Mouse (Mus musculus): Measurements from ENCODE around the gene Gcnt1.

The Gcnt1 gene

DNA sequence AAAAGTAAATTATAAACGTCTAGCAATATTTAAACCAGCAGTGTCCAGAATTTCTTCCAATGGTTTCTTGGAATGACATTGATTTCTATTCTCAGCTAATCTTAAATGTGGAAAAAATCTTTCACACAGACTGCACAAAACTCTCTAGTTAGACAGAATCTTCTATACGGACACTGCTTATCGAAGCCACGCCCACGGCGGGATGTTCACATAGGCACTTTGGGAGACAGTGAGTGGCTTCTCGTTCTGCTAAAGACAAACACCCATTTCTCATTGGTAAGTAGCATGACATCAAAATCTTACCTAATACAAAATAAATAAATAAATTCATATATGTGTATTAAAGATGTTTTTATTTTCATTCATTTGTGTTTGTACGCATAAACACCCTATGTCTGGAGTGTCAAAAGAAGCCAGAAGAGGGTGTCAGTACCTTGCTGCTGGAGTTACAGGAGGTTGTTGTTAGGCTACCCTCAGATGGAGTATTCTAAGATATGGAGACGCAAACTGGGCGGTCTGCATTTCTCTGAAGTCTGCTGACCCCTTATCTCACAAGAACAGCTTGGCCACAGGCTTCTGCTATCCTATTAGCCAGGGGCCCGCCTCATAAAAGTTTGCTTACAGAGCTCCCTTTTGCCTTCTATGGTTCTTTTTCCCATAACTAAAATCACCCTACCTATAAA is 49.5 kb downstream of the Gcnt1 start:
- DNase-seq: no peak

DNA sequence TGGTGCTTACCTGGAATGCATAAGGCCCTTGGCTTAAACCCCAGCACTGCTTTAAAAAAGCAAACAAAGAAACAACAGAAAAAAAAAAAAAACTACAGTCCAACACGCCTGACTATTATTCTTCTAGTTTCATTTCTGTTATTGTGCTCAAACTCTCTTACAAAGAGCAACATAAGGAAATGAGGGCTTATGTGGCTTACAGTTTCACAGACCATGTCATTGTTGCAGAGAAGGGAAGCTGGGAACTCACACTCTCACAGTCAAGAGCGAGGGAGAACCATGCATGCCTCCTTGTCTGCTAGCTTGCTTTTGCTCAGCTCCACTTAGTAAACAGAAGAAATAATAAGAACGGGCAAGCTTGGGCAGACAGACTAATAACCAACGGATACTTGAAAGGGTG is 52.9 kb downstream of the Gcnt1 start:
- no peak for DNase-seq

DNA sequence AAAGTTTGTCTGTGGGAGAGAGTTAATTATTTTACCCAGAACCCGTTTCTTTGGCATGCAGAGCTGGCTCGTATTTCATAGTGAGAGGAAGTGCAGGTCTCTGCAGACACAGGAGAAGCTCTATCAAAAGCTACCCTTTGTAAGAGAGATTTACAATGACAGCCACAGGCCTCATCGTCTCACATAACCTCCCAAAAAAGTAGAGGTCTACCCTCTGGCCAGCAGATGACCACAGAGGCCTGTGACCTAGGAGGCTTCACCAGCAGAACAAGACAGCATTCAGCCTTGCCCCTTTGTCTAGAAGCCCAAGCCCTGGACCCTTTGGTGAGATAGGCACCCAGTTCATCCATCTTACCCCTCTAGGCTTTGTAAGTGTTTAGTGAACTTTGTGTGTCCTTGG is 53.9 kb downstream of the Gcnt1 start:
- no peak for DNase-seq

DNA sequence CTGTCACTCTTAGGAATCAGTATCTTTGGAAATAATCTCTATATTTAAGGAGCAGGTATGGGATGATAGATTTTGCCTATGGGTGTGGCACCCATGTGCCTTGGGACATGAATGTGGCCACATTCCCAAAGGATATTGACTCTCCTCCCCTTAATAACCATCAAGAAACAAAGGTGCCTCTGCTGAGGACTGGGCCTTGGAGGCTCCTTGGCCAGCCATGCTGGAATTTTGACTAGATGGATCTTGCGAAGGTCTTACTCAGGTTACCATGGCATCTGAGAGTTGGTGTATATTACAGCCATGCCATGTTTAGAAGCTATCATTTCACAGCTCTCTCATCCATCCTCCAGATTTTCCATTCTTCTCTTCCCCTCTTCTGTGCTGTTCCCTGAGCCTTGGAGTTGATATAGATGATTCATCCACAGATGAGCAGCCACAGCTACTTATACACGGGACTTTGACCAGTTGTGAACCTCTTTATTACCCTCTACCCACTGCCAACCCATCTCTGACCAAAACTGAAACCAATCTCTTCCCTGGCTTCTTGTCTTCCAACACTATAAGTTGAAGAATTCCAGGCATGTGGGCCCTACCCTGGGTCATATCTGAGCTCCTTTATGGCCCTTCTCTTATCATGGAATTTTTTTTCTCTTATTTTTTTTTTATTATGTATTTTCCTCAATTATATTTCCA is 56.2 kb downstream of the Gcnt1 start:
- DNase-seq: no peak

DNA sequence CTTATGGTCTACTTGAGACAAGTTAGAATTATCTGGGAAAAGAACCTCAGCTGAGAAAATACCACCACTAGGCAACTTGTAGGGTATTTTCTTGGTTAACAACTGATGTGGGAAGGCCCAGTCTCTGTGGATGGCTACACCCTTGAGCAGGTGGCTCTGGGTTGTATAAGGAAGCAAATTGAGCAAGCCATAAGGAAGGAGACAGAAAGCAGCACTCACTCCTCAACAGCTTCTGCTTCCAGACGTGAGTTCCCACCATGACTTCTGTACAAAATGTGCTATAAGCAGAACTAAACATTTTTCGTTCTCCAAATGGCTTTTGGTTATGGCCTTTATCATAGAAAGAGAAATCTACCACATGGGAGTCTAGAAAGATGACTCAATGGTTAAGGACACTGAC is 58.2 kb downstream of the Gcnt1 start:
- DNase-seq: no peak

DNA sequence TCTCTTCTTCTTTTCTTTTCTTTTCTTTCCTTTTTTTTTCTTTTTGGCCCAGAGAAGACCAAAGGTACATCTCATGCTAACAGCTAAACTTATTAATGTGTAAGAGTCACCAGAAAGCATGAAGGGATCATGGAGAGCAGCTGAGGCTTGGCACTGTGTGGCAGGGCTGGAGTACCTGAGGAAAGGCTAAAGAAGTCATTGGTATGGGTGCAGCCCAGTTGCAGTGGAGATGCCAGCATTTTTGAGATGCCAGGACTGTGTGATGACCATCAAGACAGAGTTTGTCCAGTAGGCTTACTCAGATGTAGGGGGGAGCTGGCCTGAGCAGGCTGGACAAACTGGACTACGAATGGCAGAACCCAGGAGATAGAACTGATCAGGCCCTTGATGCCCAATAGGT is 58.9 kb downstream of the Gcnt1 start:
- DNase-seq: no peak

DNA sequence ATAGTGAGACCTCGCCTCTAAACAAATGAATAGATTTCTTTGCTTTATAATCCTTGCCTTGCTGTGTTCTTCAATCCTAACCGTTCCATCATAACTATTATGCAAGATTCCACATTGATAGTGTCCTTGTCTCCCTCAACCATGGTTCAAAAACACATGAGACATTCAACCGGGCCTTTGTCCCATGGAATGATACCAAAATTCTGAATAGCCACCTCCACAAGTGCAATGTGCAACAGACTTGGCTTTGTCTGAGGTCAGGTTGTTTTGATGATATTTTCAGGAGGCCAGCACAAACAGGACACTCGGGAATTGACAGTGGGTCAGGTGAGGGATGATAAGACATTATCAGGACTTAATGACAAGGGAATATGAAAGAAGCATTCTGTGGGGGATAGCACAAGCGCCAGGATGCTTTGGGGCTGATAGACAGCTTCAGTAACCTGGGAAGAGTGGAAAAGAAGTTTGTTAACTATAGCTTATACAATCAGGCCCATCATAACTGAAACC is 59.9 kb downstream of the Gcnt1 start:
- no peak for DNase-seq

DNA sequence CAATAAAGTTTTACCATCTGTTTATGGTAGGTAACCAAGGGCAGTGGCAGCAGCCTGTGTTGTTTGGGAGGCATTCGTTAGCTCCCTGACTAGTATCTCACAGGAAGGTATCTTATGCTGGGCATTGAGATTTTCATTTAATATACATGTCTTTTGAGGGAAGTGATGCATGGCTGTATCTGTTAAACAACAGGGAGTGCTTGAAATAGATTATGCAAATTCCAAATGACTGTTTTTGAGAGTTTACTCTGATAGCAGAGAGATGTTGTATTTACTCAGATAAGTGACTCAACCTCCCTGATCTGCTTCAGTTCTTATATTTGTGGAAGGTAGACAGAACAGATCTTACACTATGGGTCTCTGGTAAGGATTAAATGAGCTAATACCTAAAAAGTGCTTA is 61.1 kb downstream of the Gcnt1 start:
- no peak for DNase-seq

DNA sequence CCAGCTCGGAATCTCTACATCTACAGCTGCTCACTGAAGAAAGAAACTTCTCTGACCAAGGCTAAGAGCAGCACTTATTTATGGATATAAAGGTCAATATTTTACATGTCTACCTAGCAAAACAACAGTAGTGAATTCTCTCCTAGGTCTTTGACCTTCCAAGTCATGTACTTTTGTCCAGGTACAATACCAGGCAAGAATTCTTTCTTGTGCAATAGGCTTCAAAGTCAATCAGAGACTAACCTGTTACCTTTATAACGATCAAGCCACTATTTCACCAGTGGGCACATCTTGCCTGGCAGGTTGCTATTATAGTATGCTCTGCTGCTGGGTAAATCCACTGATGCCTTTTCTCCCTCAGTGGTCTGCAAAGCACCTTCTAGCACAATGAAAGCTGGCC is 61.6 kb downstream of the Gcnt1 start:
- DNase-seq: no peak

DNA sequence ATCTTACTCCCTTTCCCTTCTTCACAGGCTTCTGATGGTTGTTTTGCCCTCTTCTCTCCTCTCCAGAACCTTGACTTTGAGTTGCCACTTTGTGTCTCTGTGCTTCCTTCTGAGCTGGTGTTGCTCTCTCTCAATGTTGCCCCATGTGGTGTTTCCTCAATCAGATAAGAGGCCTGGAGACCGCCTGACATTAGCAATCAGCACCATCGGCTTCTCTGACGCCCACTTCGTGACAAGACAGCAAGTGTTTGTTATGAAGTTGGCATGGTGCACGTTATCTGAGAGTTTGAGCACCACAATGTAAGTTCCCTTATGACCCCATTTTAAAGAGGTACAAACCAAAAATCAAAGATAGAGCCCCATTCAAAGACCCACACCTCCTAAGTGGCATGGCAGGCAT is 76.6 kb downstream of the Gcnt1 start:
- no peak for DNase-seq

DNA sequence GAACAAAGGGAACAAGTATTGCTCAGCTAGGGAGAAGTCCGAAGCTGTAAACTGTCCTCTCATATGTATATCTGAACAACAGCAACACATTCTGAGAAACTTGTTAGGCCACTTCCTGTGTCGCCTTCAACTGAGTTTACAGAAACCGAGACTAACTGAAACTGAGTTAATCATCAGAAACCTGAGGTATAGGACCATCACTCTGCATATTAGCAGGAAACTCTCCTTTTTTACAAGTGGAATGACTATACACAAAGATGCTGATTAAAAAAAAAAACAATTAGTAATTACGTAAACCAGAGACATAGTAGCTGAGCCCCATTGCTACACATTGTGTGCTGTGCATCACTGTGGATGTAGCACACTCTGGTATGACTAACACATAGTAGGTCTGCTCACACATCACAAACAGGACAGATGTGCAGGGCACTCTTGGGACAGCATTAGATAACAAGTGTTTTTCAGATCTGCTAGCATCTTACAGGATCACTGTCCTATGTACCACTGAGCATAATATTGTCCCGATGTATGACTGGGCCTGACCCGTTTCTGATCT is 77.4 kb downstream of the Gcnt1 start:
- DNase-seq: no peak

DNA sequence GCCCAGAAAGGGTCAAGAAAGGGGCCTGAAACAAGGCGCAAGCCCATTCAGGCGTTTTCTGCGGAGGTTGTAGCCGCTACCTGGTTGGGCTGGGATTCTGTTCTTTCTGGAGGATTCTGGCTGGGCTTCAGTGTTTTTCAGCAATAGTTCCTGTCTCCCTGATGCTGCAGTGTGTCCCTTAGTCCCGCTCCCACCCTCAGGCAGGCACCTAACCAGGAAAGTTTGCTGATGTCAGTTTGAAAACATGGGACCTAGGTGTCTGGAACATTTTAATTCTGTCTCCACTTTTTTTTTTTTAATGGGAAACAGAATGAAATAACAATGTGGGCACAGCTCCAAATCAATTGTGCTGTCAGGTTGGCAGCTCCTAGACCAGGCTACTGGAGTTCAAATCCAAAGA is 78.5 kb downstream of the Gcnt1 start:
- DNase-seq: no peak

DNA sequence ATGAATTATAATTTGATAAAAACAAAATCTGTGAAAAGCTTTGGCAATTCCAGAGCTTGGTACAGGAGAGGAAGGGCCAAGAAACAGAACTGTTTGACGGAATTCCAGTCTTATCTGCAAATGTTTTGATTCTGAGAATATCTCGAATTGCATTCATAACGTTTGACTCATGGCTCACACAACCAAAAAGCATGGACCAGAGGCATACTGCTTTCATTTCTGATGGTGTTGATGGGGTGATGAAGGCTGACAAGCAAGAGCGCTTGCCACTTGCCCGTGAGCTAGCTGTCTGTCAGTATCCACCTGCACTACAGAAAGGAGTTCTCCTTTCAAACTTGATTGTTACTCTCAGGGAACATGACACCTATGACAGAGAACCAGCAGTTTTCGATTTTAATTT is 83.1 kb downstream of the Gcnt1 start:
- no peak for DNase-seq

DNA sequence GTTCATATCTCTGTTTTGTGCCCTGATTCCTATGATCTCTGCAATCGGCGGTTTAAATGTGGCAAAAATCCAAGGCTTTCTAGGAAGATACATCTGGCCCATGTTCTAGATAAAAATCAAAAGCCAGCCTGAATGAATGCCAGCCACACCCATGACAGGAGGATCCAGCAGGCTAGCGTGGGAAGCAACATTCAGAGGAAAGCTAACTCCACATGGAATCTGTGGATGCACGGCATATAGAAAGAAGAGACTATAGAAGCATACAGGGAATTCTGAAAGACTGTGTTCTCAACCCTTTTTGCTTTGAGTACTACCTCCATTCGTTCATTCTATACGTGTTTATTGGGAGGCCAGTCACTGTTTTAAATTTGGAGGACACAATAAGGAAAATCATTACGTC is 86.6 kb downstream of the Gcnt1 start:
- peak; percentile 4 for DNase-seq

DNA sequence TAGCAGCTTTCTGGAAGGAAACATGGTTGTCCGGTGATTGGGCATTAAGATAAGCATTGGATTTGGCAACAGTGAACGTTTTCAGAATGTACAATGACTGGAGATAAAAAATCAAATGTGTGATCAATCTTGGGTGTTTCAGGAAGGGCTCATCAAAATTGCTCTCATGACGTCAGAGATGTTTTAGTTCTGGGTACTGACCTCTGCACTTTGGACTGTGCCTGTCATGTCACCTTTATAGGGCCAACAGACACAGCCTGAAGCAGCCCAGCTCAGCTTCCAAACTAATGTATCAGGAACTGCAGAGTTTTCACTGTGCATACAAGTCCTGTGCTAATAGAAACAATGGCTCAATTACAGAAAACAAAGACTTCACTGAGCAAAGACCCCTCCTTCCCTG is 89.3 kb downstream of the Gcnt1 start:
- no peak for DNase-seq

DNA sequence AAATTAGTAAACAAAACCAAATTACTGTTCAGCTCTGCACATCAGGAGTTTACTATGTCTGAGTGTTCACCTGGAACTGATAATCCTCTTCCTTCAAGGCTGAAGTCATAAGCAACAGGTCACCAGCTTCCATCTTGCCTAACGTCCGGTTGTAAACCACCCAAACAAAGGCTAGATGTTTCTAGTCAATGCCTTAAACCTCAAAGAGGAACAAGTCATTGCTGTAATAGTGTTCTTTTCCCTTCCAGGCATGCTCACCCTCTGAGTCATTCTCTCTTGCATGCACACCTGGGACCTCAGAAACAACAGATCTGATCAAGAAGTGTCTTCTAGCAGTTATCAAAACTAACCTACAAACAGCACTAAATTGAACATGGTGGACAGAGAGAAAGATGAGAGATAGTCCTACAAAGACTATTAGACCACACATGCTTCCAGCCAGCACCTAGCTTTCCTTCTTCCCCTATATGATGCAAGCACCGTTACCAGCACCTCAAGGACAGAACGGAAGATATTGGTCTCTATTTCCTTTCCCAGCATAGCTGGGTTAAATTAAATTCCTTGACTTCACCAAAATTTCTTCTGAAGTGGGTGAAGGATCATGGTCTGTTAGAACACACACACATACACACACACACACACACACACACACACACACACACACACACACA is 94.1 kb downstream of the Gcnt1 start:
- no peak for DNase-seq
